Mouse (Mus musculus) c-Kit-positive CD71-negative TER-119-negative erythroid progenitor cells, embryonic 14.5 days (primary cell): ENCODE measurements around the gene Snrpd3.

Experiments
- DNase-seq: peaks from one replicate; pipeline ENCODE4 v3.0.0-alpha.2; 2013; ENCODE audit warnings: low read depth

Snrpd3 gene

GRCm38 (mm10) chr10:75568029-75568428 is 50.7 kb downstream of the Snrpd3 start:
- no peak for DNase-seq

- DNase-seq = no peak
These were observed 51.1 kb downstream of the Snrpd3 start for GRCm38 (mm10) chr10:75568441-75568840.

DNA sequence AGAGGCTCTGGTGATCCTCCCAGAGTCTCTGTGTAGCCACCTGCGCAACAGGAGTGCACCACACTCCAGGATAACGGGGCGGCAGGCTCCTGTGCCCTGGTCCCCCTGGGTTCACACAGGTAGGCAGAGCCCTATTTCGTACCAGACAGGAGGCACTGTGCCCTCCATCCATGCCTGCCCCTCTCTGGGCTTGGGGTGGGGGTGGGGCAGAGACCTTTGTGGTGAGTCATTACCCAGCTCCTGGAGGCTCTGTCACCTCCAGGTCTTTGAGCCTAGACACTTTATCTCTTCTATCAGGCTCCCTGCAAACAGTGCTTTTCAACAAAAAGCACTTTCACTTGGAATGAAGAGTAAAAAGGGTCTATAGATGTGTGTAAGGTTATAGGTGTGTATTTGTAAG is 51.5 kb downstream of the Snrpd3 start:
- no peak for DNase-seq

DNA sequence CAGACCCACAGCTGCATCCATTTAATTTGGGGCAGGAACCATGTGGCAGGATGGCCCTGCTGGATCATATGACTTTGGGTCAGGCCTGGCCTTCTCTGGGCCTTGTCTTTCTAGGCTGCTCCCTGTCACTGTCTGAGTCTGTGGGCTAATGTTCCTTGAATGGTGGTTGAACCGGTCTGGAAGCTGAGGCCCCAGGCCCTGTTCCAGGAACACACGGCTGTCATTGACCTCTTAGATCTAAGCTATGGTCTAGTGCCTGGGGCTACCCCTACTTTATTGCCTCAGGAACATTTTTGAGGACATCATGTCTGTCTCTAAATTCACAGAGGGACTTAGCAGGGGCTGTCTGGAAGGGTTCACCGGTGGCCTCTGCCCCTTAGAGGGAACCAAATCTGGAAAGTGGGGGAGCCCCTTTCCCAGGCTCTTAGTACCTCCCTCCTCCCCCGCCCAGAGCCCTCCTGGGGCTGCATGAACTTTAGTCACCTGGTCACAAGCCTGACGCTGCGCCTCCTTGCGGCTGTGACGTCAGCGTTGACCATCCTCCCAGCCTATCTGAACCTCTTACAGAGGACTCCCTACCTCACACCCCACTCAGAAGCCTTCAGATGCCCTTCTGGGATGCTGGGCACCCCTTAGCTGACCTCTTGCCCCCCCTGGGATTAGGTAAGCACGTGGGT is 53.8 kb downstream of the Snrpd3 start:
- DNase-seq = no peak

- DNase-seq = no peak
These were observed 54.6 kb downstream of the Snrpd3 start for GRCm38 (mm10) chr10:75571937-75572336.

DNA sequence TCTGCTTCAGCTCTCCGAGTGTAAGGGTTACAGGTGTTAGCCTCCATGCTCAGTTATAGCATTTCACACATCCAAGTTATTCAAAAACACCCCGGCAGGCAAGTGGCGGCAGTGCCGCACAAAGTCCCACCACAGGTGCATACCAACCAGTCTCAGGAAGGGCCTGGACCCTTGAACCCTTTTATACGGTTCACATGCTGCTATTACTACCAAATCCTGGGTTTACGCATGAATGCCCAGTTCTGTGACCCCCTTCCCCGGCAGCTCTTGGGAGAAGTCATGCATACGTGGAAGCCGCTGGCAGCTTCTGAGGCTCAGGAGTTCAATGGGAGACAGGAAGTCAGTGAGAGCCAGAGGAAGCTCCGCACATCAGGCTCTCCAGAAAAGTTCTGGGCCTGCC is 55.8 kb downstream of the Snrpd3 start:
- no peak for DNase-seq

- no peak for DNase-seq
These were observed 56.6 kb downstream of the Snrpd3 start for GRCm38 (mm10) chr10:75573965-75574364.

DNA sequence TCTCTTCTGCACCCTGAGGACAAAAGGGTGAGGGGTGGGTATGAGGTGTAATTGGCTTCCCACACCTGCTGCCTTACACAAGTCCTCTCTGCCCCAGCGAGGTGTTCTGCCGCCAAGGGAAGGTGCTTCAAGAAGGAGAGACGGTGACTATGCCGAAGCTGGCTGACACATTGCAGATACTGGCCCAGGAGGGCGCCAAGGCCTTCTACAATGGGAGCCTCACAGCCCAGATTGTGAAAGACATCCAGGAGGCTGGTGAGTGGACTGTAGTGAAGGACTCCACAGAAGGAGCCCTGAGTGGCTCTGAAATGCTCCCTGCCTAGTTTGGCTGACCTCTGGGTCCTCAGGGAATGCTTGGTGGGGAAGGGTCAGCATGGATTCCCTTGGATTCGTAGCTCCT is 61.8 kb downstream of the Snrpd3 start:
- DNase-seq = no peak

- peak; percentile 86 for DNase-seq
These were observed 68.7 kb downstream of the Snrpd3 start for GRCm38 (mm10) chr10:75585876-75586552.

DNA sequence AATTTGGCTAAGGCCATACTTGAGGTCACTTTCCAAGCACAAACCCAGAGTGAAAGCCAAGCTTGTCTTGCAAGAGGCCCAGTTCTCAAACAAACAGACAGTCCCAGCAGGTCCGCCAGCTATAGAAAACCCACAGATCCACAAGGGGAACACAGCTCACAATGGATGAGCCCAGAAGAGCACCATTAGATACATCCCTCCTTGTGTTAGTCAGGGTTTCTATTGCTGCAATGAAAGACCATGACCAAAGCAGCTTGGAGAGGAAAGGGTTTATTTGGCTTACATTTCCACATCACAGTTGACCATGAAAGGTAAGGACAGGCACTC is 69.2 kb downstream of the Snrpd3 start:
- no peak for DNase-seq
